Mouse (Mus musculus) intestine, embryonic 15.5 days (tissue): ENCODE measurements around the gene Ccnc. TPM values are rescaled to one million over a fixed set of nuclear protein-coding genes. Genes with fewer than 3 reads are reported as not detected.
"Not testable (repeated sequence)": the region's sequence is repeated elsewhere in the genome, so short reads cannot be mapped to it uniquely, and the experiment has no call there.

Experiments used
- ATAC-seq: fragments of 200-750 bp; cut with Nextera tagmentation; 2 replicates; pipeline ENCODE4 v1.8.0; 2017; ENCODE audit warnings: moderate TSS enrichment, moderate library complexity
- H3K27ac ChIP-seq: fragments of 300-500 bp; sonication (generic); 2 replicates; pipeline ENCODE4 v1.5.1; 2015; ENCODE audit warnings: mild to moderate bottlenecking, inconsistent platforms
- H3K27me3 ChIP-seq: fragments of 300-500 bp; sonication (generic); replicated peaks from 2 replicates; pipeline ENCODE4 v1.6.1; 2015; ENCODE audit warnings: inconsistent platforms
- H3K36me3 ChIP-seq: fragments of 300-500 bp; sonication (generic); 2 replicates; pipeline ENCODE4 v1.6.1; 2015; ENCODE audit warnings: inconsistent platforms
- H3K4me1 ChIP-seq: fragments of 300-500 bp; sonication (generic); replicated peaks from 2 replicates; pipeline ENCODE4 v1.6.1; 2015; ENCODE audit warnings: inconsistent platforms
- H3K4me2 ChIP-seq: fragments of 300-500 bp; sonication (generic); replicated peaks from 2 replicates; pipeline ENCODE4 v1.6.1; 2015; ENCODE audit warnings: mild to moderate bottlenecking, inconsistent platforms
- H3K4me3 ChIP-seq: fragments of 300-500 bp; sonication (generic); replicated peaks from 2 replicates; pipeline ENCODE4 v1.5.1; 2015; ENCODE audit warnings: inconsistent platforms
- H3K9ac ChIP-seq: fragments of 300-500 bp; sonication (generic); 2 replicates; pipeline ENCODE4 v1.6.1; 2015; ENCODE audit warnings: inconsistent platforms
- H3K9me3 ChIP-seq: fragments of 300-500 bp; sonication (generic); 2 replicates; pipeline ENCODE4 v1.6.1; 2016; ENCODE audit warnings: inconsistent platforms
- WGBS: fragments of 180-500 bp; shearing (Covaris S2); methylation state at CpG from one replicate; pipeline ENCODE4 v1.1.7; 2015; 5-methylcytosine and 5-hydroxymethylcytosine counted together
- polyA plus RNA-seq: library from polyadenylated mRNA; unstranded; fragments of >200 nt; fragmentation: Nextera tagmentation; extraction: Ambion mirVana; gene quantifications from 2 replicates; pipeline ENCODE4 v1.2.1, GENCODE M21; 2015

Ccnc gene
- polyA plus RNA-seq, 1 experiment from 2014 or later = 37.4 TPM

DNA sequence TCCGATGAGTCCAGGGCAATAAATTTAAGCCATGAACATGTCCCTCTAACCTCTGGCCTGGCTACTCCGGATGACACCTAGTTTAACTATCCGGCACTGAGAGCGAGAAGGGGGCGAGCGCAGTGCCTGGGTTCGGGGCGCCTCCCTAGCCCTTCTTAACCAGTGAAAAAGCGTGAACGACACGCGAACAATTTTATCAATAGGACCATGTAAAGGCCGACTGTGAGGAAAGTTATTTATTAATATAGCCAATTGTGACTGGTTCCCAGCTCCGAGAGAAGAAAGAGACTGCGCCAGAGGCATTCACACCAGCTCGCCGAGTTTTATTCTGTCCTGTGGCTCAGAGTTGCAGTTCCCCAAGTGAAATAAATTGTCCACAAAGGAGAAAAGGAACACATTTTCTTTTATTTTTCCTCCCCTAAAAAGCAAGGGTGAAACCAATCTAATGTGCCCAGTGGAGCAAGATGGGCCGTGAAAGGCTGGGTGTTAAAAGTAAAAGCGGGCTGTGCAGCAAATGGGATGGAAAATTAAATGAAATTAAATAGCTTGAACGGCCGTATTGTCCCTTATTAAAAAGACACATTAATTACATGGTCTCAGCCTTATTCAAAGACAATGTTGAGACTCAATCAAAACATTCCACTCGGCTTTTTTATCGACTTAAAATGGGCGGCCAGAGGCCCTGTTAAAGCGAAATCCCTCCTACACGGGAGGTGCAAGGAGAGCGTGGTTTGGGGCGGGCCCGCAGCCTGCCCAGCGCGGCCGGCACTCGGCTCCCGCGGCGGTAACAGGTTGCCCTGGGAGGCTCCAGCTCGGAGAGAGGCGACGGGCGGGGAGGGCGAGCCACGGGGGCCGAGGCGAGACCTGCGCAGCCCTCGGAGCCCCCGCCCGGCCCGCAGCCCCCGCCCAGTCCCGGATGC lies 39.5 kb upstream of the Ccnc start:
- WGBS = 2% methylated on average over 44 of the region's 51 CpGs
- H3K36me3 ChIP-seq = no peaks in the 10 kb centered on the region
- peak overlapping the region; percentile 95 for H3K4me2 ChIP-seq
- H3K4me3 ChIP-seq = peak overlapping the region; percentile 49
- no peaks in the 10 kb centered on the region for H3K9me3 ChIP-seq
- ATAC-seq = peak; percentile 74
- H3K9ac ChIP-seq = peak overlapping the region; percentile 21
- H3K27me3 ChIP-seq = peaks cover 94% of the 10 kb centered on the region
- H3K4me1 ChIP-seq = peaks cover 9% of the 10 kb centered on the region
- no peak overlapping the region for H3K27ac ChIP-seq

DNA sequence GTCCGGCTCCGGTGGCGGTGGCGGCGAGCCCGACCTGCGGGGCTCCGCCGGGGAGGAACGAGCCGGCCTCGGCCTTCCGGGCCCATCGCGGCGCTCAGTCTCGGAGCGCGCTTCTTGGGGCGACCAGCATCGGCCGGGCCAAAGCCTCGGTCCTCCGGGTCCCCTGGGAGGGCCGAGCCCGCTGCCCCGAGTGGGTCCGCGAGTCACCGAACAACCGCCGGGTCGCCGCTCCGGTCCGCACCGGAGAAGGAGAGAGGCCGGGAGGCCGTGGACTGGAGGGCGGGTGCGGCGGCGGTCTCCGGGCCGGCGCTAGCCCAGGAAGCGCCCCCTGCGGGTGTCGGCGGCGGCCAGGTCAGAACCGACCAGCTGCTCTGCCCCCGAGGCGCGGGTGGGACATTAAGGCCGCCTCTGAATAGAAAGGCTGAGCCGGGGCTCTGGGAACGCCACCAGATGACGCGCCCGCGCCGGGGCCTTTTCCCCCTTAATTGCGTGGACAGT lies 38.7 kb upstream of the Ccnc start:
- Histone ChIP-seq H3K27ac (no peak overlapping the region), H3K36me3 (no peaks in the 10 kb centered on the region), H3K4me2 (peak overlapping the region; percentile 95), H3K9ac (peak overlapping the region; percentile 21), H3K4me3 (peak overlapping the region; percentile 49), H3K27me3 (peaks cover 89% of the 10 kb centered on the region), H3K9me3 (no peaks in the 10 kb centered on the region), H3K4me1 (peaks cover 9% of the 10 kb centered on the region)
- peak; percentile 76 for ATAC-seq
- WGBS = under 1% methylated on average over 62 of the region's 64 CpGs

DNA sequence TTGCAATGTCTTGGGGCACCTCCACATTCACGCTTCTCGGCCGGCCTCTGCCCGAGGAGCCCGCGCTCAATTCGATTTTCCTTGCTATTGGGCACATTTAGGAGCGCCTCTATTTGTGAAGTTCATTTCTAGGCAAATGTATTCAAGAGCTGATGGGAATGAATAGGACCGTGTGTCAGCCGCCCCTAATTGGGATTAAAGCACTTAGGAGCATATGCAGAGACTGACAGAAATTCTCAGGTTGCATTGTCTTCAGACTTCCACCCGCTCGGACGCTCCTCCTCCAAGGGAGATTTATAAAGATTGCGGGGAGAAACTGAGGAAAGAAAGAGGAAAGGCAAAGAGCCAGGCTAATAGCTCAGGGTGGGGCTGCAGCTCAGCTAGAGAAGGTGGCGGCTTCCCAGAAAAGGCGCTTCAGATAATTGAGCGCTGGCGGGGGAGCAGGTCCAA lies 38.0 kb upstream of the Ccnc start:
- no peak overlapping the region for H3K4me3 ChIP-seq
- ATAC-seq = no peak
- H3K27ac ChIP-seq = no peak overlapping the region
- H3K4me1 ChIP-seq = peaks cover 9% of the 10 kb centered on the region
- H3K9me3 ChIP-seq = no peaks in the 10 kb centered on the region
- no peak overlapping the region for H3K9ac ChIP-seq
- H3K4me2 ChIP-seq = no peak overlapping the region
- H3K36me3 ChIP-seq = no peaks in the 10 kb centered on the region
- 2% methylated on average over 18 of the region's 18 CpGs for WGBS
- peaks cover 82% of the 10 kb centered on the region for H3K27me3 ChIP-seq

DNA sequence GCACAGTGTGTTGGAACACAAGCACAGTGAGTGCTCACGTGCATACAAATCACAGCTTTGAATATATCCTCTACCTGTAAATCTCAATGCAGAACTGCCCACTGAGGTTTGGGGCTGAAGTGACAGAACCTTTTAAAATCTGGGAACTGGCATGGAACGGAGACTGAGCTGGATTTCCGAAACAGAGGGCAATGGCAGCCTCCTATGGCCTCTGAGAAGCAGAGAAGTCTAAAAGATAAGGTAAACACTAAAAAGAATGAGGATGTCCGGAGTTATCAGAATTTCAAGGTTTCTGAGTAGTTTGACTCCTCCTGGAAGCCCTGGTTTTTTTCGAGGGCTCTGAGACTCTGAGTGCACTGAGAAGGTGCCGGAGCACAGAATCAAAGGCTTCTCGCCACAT lies 37.3 kb upstream of the Ccnc start:
- no peak overlapping the region for H3K4me3 ChIP-seq
- no peaks in the 10 kb centered on the region for H3K36me3 ChIP-seq
- 12% methylated on average over 7 of the region's 7 CpGs for WGBS
- H3K9ac ChIP-seq = no peak overlapping the region
- no peak overlapping the region for H3K27ac ChIP-seq
- H3K4me1 ChIP-seq = peaks cover 9% of the 10 kb centered on the region
- peaks cover 75% of the 10 kb centered on the region for H3K27me3 ChIP-seq
- H3K9me3 ChIP-seq = no peaks in the 10 kb centered on the region
- no peak for ATAC-seq
- no peak overlapping the region for H3K4me2 ChIP-seq

DNA sequence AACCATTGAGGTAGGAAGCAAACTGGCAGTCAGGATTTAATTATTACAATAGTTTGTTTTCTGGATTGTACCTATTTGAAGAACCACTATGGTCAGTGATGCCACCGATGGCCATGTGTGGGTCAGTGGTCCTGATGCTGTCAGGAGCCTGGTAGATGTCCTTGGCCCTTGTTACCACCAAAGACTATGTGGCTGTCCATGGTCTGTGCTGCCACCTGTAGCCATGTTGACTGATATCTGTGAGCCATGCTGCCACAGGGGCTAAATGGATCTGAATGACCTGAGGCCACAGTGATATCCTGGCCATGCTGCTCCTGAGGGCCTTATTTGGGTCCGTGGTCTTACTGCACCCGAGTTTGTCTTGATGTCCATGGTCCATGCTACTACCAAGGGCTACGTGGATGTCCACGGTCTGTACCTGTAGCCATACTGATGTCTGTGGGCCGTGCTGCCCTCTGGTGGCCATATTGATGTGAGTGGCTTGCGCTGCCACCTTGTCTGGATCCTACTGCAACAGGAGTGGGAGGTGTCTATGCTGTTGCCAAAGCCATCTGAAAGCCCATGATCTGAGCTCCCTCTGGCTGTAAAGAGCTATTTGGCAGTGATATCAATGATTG lies 31.8 kb upstream of the Ccnc start:
- 28% methylated on average over 7 of the region's 7 CpGs for WGBS
- H3K27me3 ChIP-seq = peaks cover 30% of the 10 kb centered on the region
- ATAC-seq = 0 out of 2 replicates have a peak, but pooled peaks have one; percentile 17

DNA sequence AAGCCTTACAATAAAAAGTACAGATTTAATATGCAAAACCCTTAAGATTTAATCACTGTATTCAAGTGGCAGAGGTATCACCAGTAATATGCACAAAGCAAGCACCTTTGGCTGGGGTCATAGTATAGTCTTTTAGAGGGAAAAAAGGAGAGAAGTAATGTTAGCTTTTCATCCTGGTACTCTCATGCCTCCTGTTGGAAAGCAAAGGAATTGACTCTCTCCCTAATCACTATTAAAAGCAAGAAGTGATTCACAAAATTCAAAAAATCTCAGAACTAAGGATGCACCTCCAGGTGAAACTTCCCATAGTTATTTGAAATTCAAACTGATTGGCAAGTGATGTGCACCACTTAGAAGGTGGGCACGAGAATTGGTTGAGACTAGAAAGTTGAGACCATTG lies 22.5 kb upstream of the Ccnc start:
- no peaks in the 10 kb centered on the region for H3K36me3 ChIP-seq
- H3K9ac ChIP-seq = no peak overlapping the region
- 41% methylated on average over 1 of the region's 1 CpGs for WGBS
- no peak overlapping the region for H3K4me2 ChIP-seq
- H3K4me1 ChIP-seq = no peaks in the 10 kb centered on the region
- 0 out of 2 replicates have a peak, but pooled peaks cover 2% of the 10 kb centered on the region for H3K27me3 ChIP-seq
- H3K27ac ChIP-seq = no peak overlapping the region
- H3K9me3 ChIP-seq = no peaks in the 10 kb centered on the region
- no peak overlapping the region for H3K4me3 ChIP-seq
- no peak for ATAC-seq

More for the DNA sequence above, 31.8 kb upstream of the Ccnc start:
- Histone ChIP-seq H3K36me3 (no peaks in the 10 kb centered on the region), H3K9ac (no peak overlapping the region), H3K27ac (no peak overlapping the region), H3K4me1 (no peaks in the 10 kb centered on the region), H3K9me3 (no peaks in the 10 kb centered on the region), H3K4me3 (no peak overlapping the region), H3K4me2 (no peak overlapping the region)

DNA sequence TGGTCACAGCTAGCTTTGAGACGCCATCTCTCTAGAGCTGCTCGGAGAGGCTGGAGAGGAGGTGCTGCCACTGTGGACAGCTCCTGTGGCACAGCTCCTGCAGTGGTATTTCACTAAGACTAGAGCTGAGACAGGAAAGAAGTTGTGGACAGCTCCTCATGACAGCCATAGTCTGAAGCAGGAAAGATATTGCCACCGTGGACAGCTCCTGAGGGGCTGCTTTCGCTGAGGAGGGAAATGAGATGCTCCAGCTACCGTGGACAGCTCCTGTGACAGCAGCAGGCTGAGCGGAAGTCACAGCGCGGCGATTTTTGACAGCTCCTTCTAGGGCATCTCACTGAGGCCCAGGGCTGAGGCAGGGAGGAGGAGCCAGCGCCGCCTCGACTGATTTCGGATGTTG lies 15.4 kb upstream of the Ccnc start:
- ATAC-seq = peak; percentile 96
- Histone ChIP-seq H3K27me3 (0 out of 2 replicates have a peak, but pooled peaks cover 2% of the 10 kb centered on the region), H3K27ac (no peak overlapping the region), H3K4me3 (no peak overlapping the region), H3K9ac (no peak overlapping the region), H3K36me3 (no peaks in the 10 kb centered on the region), H3K9me3 (no peaks in the 10 kb centered on the region), H3K4me2 (no peak overlapping the region), H3K4me1 (no peaks in the 10 kb centered on the region)
- 1% methylated on average over 13 of the region's 13 CpGs for WGBS

DNA sequence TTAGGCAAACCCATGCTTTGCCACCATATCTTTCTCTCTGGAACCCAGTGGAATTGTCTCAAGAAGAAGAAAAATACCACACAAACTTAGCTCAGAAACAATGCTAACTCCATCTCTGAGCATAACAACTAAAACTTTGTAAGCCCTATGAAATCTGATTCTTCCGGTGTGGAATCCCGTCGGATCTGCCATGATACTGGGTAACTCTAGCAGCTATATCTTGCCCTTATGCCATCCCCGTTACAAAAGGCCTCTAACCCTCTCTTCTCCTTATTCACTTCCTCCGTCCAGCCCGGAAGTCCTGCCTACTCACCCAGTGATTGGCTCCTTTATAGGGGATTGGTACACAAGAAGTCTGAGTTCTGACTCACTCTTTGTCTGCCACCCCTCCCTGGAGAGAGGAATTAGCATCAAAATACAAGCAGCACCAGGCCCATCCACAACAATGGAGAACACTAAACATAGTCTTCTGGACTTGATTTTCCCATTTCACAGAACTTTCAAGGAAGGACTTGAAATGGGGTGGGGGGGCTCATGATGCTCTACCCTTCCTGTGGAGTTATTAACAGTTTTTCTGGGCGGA lies 4.7 kb upstream of the Ccnc start:
- H3K27me3 ChIP-seq = no peaks in the 10 kb centered on the region
- H3K9me3 ChIP-seq = no peaks in the 10 kb centered on the region
- H3K4me2 ChIP-seq = no peak overlapping the region
- H3K9ac ChIP-seq = no peak overlapping the region
- WGBS = 60% methylated on average over 7 of the region's 7 CpGs
- no peak for ATAC-seq
- H3K4me3 ChIP-seq = no peak overlapping the region
- no peak overlapping the region for H3K27ac ChIP-seq
- H3K4me1 ChIP-seq = no peaks in the 10 kb centered on the region
- no peaks in the 10 kb centered on the region for H3K36me3 ChIP-seq

DNA sequence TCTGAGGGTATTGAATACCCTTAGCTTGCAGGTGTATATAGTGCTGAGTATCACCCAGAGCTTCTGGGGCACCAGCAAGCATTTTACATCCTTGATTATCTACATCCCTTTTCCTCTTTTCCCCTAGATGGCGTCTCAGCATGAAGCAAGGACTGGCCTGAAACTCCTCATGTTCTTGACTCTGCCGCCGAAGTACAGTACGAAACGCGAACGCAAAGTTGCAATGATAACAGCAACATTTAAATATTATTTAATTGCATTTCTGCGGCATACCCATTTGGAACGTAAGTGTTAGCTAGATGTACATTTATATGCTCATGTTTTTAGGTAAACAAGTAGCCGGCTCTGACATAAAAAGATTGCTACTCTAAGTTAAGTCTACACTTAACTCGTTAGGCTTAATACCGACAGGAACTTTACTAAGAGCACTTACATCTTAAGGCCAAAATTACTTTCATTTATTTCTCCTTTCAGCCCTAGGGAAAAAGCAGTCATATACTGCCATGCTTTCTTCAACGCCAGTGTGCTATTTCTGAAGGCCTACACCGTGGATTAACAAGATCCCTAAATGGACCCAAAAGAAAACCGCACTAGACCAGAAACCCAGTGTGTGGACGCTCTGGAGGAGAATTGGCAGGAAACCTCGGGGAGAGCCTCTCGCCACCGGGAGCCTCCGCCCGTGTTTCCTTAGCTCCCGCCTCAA lies 438 bp upstream of the Ccnc start:
- H3K27ac ChIP-seq = peak overlapping the region; percentile 54
- WGBS = 1% methylated on average over 22 of the region's 22 CpGs
- ATAC-seq = peak; percentile 69

DNA sequence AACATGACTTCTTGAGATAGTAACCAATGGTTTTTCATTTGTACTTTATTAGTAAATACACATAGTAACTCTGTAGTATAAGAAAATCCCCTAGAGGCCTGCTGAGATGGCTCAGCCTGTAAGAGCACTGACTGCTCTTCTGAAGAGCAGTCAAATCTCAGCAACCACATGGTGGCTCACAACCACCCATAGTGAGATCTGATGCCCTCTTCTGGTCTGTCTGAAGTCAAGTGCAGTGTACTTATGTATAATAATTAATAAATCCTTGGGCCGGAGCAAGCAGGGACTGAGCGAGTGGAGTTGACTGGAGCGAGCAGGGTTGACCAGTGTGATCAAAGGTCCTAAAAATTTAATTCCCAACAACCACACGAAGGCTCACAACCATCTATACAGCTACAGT lies 11.7 kb downstream of the Ccnc start:
- no peaks in the 10 kb centered on the region for H3K9me3 ChIP-seq
- no peak overlapping the region for H3K4me3 ChIP-seq
- WGBS = 71% methylated on average over 4 of the region's 4 CpGs
- no peaks in the 10 kb centered on the region for H3K27me3 ChIP-seq
- no peak overlapping the region for H3K9ac ChIP-seq
- ATAC-seq = no peak; the same call in 1 of the 2 replicates
- no peak overlapping the region for H3K4me2 ChIP-seq
- no peaks in the 10 kb centered on the region for H3K36me3 ChIP-seq
- H3K27ac ChIP-seq = no peak overlapping the region
- H3K4me1 ChIP-seq = no peaks in the 10 kb centered on the region

More for the DNA sequence above, 438 bp upstream of the Ccnc start:
- H3K36me3 ChIP-seq = no peaks in the 10 kb centered on the region
- peak overlapping the region; percentile 62 for H3K4me2 ChIP-seq
- H3K9ac ChIP-seq = peak overlapping the region; percentile 75; the same call in 1 of the 2 replicates
- H3K4me1 ChIP-seq = 0 out of 2 replicates have a peak, but pooled peaks cover 5% of the 10 kb centered on the region
- no peaks in the 10 kb centered on the region for H3K27me3 ChIP-seq
- H3K4me3 ChIP-seq = peak overlapping the region; percentile 79
- no peaks in the 10 kb centered on the region for H3K9me3 ChIP-seq

DNA sequence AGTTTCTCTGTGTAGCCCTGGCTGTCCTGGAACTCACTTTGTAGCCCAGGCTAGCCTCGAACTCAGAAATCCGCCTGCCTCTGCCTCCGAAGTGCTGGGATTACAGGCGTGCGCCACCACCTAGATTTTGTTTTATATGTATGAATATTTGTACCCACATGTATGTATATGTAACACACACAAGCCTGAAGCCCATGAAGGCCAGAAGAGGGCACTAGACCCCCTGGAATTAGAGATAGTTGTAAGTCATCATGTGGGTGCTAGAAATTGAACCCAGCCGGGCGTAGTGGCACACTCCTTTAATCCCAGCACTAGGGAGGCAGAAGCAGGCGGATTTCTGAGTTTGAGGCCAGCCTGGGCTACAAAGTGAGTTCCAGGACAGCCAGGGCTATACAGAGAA lies 16.6 kb downstream of the Ccnc start:
- WGBS = 97% methylated on average over 8 of the region's 8 CpGs
- ATAC-seq, H3K4me1 ChIP-seq, H3K27ac ChIP-seq, H3K36me3 ChIP-seq, H3K27me3 ChIP-seq, H3K4me3 ChIP-seq, H3K9ac ChIP-seq, H3K9me3 ChIP-seq, H3K4me2 ChIP-seq: not testable (repeated sequence)

DNA sequence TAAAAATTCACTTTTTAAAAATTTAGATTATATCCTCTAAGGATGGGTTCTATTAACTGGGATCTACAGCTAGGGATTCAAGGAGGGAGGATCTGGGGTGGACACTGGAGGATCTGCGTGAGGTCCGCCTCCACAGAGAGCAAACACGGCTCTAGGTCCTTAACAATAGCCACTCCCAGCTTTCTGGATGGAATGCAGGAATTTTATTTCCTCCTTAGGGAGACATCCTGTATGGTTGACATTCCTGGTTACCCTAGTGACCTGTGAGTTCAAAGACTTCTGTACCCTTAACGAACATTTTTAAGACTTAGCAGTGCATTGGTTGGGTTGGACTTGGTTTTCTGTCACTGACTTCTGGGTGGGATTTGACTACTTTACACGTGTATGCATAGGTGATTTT lies 18.2 kb downstream of the Ccnc start:
- WGBS = 59% methylated on average over 5 of the region's 5 CpGs
- no peak overlapping the region for H3K9ac ChIP-seq
- no peak overlapping the region for H3K27ac ChIP-seq
- H3K4me2 ChIP-seq = no peak overlapping the region
- H3K27me3 ChIP-seq = no peaks in the 10 kb centered on the region
- no peaks in the 10 kb centered on the region for H3K36me3 ChIP-seq
- no peak for ATAC-seq
- H3K4me1 ChIP-seq = no peaks in the 10 kb centered on the region
- H3K9me3 ChIP-seq = no peaks in the 10 kb centered on the region
- H3K4me3 ChIP-seq = no peak overlapping the region
